Comparison of ENCODE assay signal across 19 mouse cellular contexts in the genomic region with DNA sequence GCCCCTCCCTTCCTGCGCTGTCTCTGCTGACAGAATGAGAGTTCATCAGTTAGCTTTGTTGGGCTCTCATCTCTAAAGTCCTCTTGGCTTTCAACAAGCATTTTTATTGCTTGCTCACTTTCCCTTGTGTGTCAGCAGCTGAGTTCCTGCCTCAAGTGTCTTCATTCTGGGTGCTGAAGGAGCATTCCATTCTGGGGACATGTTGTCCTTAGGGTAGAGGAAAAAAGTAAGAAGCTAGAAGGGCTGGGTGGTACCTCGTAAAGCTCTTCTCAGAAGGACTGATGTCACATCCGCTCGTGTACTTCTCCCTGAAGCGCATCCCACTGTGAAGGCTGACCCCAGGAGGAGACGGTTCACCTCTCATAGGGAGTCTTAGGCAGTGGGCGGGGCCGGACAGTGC. TPM values are rescaled to one million over a fixed set of nuclear protein-coding genes. Genes with fewer than 3 reads are reported as not detected.
"Had no signal": no experiment of that assay in that cellular context is flagged by ENCODE, and none has a peak within 500 bp of the region (broad histone marks: within the 10 kb centered on the region; RNA-seq: fewer than 3 reads in every experiment).

No protein-coding gene starts in this region.

- DNase-seq: lung, embryonic 14.5 days; midbrain, embryonic 14.5 days; retina, postnatal 1 day; right cerebral cortex, adult 18-20 months; right cerebral cortex, postnatal 25 days; right cerebral cortex, postnatal 4 days; thymus, adult 2 months; thymus, postnatal 25 days; thymus, postnatal 4 days had no signal

- H3K27ac ChIP-seq: liver, embryonic 12.5 days; liver, embryonic 14.5 days; midbrain, embryonic 10.5 days; midbrain, embryonic 12.5 days; neural tube, embryonic 13.5 days; neural tube, embryonic 15.5 days; stomach, embryonic 15.5 days; stomach, postnatal 0 days had no signal

- H3K9ac ChIP-seq: liver, embryonic 12.5 days; liver, embryonic 14.5 days; lung, embryonic 14.5 days; midbrain, embryonic 12.5 days; neural tube, embryonic 13.5 days; neural tube, embryonic 15.5 days; stomach, embryonic 15.5 days had no signal

- ATAC-seq: midbrain, embryonic 16.5 days had no signal

- H3K4me3 ChIP-seq: liver, embryonic 12.5 days; midbrain, embryonic 10.5 days; midbrain, embryonic 12.5 days; myocyte; neural tube, embryonic 13.5 days; neural tube, embryonic 15.5 days; stomach, embryonic 15.5 days had no signal

- H3K4me1 ChIP-seq: liver, embryonic 12.5 days; midbrain, embryonic 10.5 days; midbrain, embryonic 12.5 days; neural tube, embryonic 13.5 days; neural tube, embryonic 15.5 days had no signal

- H3K9me3 ChIP-seq: liver, embryonic 12.5 days; midbrain, embryonic 10.5 days; midbrain, embryonic 12.5 days; neural tube, embryonic 15.5 days; stomach, embryonic 15.5 days had no signal

- H3K27me3 ChIP-seq: liver, embryonic 12.5 days; midbrain, embryonic 12.5 days; neural tube, embryonic 13.5 days; neural tube, embryonic 15.5 days; stomach, embryonic 15.5 days had no signal

- H3K4me2 ChIP-seq: liver, embryonic 12.5 days; lung, embryonic 14.5 days; midbrain, embryonic 12.5 days; neural tube, embryonic 13.5 days; neural tube, embryonic 15.5 days; stomach, embryonic 15.5 days had no signal

RNA-seq across cellular contexts. Expression of gene Hcrtr1, which starts 17.6 kb away (rescaled TPM):
- polyA plus RNA-seq: liver, embryonic 12.5 days; liver, embryonic 14.5 days; myocyte had no signal
